Mouse (Mus musculus) gastrocnemius, postnatal 4 days (tissue): ENCODE results near the gene Meltf. TPM values are rescaled to one million over a fixed set of nuclear protein-coding genes. Genes with fewer than 3 reads are reported as not detected.

Source experiments
- DNase-seq, 2 experiments: peaks; one replicate each; pipeline ENCODE4 v3.0.0; 2021 to 2022; ENCODE audit warnings: low spot score in 2 of 2, mixed read lengths in 2 of 2
- total RNA-seq, 2 experiments: library from RNA; stranded (reverse); gene quantifications; 2 replicates each; pipeline ENCODE4 v1.2.3; 2021

The Meltf gene
- total RNA-seq, 2 experiments from 2014 or later = 0.08 TPM; not detected in 1

DNA sequence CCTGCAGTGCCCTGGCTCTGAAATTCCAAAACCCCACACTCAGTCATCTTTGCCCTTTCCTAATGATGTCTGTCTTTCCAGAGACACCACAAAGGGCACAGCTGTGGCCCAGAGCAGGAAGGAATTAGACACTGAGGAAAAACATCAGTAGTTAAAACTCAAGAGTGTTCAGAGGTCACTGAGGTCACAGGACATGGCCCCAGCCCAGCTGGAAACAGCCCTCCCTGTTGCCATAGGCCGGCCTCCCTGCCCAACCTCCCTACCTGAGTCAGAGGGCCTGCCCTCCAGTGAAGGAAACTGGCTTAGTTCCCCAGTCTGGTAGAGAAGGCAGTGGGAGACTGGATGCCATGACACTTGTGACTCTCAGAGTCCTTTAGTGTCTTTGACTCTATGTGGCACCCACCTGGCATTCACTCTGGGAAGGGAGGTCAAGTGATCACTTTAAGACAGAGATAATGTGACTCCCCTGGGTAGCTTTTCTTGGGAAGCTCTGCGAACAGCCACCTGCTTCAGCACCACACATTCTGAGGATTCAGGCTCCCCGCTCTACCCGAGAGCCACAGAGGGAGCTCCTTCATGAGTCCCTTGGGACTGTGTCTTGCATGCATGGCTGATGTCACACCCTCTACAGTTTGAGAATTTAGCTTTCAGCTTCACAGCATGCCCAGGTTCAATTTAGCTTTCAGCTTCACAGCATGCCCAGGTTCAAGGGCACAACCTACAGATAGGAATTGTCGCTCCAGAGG is 15.0 kb downstream of the Meltf start:
- DNase-seq = no peak

DNA sequence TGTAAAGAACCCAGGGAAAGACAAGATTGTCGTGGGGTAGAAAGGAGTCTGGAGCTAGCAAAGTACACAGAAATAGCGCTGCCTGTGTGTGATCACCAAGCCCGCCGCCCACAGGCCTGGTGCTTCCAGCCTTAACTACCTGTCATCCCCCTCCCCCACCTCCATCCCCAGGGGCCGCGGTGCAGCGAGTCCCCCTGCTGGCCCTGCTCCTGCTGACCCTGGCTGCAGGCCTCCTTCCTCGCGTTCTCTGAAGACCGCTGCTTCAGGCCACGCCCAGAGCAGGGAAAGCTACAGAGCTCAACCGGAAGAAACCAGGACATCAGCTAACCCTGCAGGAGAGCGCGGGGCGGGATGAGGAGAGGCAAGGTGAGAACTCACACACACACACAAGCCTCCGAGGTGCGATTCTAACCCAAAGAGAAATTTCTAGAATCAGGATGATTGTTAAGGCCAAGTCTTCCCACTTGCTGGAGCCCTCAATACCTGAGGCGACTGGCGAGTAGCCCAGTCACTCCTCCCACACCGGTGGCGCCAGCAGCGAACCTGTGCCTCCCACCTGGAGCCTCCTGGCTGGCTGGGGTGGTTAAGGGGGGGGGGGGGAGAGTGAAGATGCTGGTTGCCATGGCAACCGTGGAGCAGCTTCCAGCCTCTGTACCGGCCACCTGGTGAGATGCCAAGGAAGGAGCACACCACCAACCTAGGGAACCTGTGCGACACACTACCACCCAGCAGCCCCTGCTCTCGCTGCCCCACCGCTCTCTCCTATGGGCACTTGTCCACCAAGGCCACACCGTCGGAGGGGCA is 18.6 kb downstream of the Meltf start:
- peak in 1 of 2 experiments; percentile 34 for DNase-seq

DNA sequence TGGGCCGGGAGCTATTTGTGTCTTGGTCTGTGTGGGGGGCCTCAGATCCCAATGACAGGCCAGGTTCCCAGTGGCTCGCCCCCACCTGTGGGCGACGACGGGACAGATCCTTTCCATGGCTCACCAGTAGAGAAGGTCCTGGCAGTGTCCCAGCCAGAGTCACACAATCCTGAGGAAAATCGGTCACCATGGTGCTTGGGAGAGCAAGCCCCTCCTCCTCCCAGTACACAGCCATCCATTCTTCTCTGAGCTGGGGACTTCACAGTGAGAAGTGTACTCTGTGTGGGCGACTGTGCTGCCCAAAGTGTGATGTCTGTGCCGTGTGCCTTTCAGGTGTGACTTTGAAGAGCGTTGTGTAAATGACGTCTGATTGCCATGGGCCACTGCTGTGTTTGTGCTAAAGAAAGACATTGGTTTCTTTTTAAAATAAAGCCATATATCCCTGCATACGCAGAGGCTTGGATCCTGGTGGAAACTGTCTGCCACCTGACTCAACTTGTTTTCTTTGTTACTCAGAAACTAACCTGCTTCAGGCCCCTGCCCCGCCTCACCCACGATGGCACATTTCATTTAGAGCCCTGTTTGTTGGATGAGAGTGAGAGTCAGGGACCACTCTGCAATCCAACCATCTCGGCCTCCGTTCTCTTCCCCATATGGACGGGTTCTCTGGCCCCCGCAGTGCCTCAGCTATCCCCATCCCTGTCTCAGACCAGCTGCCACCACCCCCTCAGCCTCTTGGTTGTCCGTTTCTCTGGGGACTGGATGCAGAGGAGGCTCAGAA is 20.1 kb downstream of the Meltf start:
- DNase-seq = no peak

DNA sequence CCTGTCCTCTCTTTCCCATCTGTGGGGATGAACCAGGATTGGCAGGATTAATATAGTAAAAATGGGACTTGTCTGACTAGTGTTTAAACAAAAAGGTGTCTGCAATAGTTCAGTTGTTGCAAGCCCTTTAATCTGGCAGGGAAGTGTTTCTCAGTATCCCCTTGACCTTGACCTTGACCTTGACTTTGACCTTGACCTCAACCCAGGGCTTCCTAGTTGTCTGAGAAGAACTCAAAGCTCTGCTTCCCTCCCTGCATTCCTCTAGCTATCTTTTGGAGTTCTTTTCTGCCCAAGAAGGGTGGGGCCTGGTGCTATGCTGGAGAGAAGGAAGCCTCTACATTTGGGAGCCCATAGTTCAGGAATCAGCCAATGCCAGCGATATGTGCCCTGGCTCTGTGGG is 23.3 kb downstream of the Meltf start:
- DNase-seq = no peak

DNA sequence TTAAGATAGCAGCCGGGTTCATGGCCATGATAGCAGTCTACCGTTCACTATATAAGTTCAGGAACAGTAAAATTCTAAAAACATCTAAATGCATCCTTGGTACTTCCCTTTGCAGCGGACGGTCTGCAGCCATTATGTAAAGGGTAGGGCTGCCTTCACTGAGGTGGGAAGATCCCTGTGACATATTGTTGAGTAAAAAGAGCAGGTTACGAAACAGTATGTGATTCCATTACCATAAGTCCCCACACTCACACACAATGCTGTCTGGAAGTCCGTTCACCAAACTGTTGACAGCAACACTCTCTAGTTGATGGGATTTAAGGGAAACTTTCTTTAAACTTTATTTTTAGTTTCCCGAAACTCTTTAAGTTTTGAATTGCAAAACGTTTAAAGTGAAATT is 24.6 kb downstream of the Meltf start:
- DNase-seq = no peak

DNA sequence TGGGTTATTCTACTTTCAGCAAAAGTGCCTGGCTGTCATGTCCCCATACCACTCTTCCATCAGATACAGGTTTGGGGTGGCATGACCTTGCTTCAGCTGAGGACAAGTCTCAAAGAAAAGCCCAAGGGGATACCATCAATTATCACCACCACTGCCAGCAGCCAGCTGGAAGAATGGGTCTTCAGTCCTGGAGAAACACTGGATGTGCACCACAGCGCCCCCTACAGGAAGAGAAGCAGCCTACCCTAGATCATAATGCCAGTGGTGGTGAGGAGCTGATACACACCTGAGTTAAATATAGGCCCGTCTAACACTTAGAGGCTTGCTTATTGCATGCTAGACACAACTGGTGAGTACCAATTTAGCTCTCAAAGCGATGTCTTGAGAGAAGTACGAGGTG is 26.7 kb downstream of the Meltf start:
- no peak for DNase-seq

DNA sequence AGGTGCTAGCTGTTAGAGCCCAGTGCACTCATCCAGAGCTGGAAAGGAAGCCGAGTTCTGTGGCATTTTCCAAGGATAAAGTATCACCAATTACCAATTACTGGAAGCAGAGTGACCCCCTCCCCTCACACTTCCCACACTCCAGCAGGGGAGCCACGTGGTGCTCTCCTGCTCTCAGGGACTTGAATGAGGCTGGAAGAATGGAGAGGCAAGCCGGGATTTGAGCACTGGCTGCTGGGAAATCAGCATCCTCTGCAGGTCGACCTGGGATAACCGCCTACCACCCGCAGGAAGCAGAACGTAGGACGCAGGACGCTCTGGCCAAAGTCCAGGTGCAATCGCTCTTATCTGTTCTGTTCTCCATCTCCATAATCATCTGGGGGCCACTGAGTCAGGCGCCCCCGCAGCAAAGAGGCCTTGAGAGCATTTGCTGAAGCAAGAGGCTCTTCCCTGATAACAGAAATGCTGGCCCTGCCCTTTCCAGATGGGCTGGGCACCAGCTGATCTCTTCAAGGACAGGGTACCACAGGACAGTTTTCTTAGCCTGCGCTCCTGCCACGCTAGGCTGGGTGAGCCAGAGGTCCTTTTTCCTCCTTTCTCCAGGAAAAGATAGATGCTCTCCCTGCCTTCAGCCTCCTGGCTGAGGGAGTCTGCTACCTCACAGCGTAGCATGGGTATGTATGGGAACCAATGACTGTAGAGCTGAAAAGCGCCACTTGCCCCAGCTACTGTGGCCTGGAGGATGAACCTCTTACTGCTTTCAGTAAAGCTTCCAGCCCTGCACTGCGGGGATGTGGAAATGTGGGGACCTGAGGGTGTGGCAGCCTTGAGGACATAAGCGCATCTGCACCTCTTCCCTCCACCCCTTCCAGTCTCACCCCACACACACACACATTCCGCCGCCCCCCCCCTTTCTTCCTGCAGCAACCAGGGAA is 27.5 kb downstream of the Meltf start:
- no peak for DNase-seq

DNA sequence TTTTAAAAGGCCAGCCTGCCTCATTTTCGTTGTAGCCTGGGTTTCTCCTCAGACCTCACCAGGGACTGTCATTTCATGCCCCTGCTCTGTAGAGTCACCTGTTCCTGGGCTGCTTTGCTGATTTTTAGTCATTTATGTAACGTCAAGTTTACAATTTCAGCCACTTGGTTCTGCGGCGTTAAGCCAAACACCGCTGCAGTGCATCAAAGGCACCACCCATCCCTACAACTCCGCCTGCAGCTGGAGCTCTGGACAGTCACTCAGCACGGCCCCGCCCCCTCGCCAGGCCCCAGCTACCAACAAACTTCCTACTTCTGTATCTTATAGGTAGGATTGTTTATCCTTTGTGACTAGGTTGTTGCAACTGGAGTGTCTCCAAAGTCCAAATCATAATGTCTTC is 28.3 kb downstream of the Meltf start:
- peak in 1 of 2 experiments; percentile 52 for DNase-seq

DNA sequence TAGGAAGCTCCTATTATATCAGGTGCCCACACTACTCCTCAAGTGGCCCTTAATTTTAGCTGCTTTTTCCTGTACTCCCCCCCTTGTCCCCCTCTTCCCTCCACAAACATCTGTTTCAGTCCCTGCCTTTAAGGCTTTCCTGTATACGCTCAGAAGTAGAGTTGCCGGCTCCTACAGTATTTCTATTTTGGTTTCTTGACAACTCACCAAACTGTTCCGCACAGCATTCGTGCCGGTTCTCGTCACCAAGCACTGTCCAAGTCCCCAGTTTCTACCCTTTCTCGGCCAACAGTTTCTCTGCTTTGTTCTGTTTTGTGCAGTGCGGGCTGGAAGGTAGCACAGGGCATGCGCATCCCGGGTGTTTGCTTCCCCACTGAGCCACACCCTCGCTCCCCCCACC is 30.3 kb downstream of the Meltf start:
- no peak for DNase-seq

DNA sequence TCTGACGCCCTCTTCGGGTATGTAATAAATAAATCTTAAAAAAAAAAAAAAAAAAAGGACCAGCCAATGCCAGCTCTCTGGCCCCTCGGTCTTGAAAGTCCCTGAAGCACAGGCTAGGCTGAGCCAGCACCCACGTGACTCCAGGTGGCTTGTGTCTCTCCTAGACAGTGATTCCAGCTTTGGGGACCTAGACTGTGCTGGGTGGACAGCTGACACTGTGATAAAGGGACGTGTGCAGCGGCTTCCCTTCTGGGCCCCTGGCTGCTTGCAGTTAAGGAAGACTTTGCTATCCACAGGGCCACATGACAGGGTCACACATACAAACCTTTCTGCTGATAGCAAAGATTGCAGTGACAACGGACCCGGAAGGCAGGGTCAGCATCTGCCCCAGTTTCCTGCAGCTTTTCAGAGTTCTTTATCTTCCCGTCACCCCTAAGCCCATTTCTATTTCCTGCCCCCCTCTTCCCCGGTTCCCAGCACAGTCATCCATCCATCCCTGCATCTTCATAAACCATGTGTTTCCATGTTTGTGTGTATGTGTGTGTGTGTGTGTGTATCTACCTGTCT is 31.8 kb downstream of the Meltf start:
- no peak for DNase-seq

DNA sequence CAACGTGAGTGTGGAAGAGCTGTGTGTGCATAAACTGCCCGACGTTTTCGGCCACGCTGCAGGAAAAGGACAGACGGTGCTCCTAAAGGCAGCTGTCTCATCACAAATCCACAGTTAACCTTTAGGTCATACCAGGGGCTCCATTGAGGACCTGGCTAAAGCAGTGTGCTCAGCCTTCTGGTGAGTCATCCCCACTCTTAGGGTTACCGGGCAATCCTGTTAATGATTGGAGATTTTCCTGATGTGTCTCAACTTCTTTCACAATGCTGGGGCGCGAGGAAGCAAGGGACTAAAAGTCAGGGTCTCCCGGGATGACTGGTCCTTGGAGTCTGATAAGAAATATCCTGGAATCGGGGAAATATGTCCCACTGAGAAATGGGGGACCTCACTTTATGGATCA is 39.2 kb downstream of the Meltf start:
- no peak for DNase-seq

DNA sequence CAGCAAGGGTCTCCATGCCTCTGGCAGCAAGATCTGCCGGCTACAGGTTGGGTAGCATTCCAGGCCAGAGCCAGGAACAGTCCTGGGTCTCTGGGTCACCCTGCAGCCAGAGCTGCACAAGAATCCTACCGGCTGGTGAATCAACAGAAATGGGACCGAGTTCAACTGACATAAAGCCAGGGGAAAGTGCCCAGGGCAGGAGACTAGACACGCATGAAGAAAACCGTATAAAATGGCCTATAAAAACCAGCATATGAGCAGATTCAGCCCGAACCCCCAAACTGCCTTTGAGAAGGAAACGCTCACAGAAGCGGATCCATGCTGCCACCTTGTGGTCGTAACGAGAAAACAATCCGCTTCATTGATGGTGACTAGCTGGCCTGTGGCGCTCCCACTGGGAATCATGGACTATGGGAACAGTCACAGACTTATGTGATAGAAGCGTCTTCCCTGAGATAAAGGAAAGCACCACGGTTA is 39.7 kb downstream of the Meltf start:
- peak; percentile 45 to 72 for DNase-seq

DNA sequence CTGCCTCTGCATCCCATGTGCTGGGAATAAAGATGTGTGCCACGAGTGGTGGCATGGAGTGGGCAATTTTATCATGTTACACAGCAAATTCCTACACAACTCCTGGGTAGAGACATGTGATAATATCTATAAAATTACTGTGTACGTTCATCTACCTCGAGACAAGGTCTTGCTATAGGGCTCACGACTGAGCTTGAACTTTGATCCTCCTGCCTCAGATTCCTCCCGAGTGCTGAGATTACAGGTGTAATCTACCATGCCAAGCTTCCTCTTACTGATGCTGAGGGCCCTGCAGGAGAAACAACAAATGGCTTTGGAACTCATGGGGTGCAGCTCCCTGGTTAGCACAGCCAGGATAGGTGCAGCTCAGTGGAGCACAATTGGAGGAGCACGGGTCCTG is 45.8 kb downstream of the Meltf start:
- DNase-seq = no peak

DNA sequence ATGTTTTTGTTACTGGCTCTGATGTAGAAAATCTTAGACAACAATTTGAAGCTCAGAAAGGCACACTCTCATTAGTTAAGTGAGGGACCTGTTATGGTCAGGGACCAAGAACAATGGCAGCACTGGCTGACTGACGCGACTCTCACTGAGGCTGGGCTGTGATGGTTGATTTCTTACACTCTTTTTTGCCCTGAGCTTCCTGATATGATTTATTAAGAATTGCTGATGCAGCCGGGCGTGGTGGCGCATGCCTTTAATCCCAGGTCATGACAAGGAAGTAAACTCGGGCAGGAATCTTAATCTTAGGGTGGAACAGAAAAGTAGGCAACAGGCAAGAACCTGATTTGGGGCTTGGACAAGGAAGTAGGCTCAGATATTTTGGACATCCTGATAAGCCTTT is 47.5 kb downstream of the Meltf start:
- no peak for DNase-seq

DNA sequence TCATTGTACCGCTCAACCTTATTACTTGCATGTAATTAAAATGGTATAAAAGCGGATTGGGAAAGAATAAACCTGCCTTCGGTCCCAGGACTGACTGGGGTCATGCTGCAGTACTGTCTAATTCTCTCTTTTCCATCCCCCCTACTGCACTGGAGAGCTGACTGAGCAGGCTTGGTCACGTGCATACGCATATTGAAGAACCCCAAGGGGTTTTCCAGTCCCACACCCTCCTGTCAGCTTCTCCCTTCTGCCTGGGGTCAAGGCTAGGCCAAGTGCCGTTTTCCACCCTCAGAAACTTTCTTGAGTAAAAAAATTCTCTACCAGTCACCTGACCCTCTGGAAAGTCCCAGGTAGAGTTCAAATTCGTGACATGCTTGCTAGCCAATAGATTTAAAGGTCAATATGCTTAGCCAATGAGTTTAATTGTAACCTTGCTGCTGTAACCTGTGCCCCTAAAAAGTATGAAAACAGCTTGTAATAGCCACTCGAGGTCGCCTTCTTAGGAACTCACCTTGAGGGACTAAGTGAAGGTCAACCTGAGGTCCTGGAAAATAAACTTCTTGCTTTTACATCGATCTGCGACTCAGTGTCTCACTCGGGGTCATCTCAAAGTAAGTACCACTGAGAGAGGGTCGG is 48.1 kb downstream of the Meltf start:
- DNase-seq = no peak

DNA sequence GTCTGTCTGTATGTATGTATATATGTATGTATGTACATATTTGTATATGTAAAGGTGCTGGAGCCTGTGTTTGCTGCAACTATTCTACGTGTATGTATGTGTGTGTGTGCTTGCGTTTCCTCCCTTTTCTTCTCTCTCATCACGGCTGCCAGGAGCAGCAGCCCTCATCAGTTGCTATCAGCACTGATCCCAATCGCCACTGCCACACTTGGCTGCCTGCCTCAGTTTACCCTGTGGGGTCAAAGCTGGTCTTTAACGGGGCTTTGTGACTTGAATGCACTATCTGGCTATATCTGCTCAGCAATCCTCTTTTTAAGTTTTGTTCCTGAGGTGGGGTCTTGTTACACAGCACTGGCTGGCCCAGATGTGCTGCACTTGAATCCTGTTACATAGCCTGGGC is 48.8 kb downstream of the Meltf start:
- no peak for DNase-seq

DNA sequence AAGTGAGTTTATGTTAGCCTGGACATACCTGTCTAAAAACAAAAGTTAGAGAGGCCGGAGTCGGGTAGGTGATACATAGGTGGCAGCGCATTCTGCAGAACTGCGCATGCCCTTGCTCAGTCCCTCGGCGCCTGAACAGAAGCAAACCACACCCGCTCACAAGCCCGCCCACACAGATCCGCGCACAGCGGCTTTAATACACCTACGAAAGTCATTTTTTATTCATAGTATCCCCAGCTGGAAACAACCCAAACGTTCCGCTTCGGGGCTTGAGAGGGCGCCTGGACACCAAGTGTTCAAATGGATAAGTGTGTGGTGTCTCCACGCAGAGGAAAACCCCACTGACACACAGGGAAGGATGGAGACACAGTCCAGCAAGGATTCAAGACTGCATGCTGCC is 52.7 kb downstream of the Meltf start:
- peak in 1 of 2 experiments; percentile 7 for DNase-seq

DNA sequence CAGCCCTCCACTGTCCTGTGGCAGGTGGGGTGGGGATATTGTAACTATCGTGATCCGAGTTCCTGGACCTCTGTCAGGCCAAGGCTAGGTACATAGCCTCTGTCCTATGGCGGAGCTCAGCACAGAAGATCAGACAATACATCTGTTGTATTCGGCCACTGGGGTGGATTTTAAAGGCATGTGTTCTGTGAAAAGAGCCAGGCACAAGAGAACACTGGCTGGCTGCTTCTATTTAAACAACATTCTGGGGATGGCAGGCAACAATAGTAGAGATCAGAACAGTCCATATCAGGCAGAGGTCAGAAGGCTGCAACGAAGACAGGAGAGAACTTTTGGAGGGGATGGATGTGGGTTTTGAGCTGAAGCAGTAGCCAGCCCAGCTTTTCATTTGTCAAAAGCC is 53.6 kb downstream of the Meltf start:
- peak in 1 of 2 experiments; percentile 9 for DNase-seq

DNA sequence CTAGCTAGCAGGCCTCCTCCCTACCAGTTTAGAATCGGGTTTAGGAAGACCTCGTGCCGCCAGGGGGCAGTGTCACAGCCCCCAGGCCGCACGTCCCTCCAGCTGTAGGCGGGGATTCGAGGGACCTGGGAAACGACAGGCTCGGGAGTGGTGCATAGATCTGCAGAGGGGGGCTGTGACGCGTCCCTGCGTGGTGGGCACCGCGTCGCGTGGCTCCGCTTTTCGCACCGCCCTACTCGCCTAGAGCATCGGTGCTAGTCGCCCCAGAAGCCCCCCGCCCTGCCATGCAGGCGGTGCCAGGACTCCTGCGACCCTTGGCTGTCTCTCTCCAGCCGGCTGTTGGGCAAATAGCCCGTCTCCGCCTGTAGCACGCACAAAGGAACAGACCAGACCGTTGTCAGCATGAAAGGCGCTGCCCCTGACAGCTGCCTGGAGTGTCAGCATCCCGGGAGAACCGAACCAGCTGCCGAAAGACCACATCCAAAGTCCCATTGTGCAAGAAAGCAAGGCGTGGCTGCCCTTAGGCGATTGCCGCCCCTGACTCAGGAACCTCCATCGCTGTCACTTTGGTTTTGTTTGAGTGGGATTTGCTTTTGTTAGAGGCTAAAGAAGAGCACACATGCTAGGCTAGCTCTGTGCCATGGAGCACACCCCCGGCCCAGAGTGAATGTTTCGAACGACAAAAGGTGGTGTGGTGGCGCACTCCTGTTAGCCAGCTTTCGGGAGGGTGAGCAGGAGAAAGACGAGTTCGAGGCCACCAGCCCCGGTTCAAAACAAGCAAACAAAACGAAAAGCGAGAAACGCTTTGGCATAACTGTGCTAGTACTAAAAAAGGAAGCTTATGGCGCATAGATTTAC is 54.5 kb downstream of the Meltf start:
- peak; percentile 82 to 90 for DNase-seq
